Mouse (Mus musculus) embryo, embryonic 9.5 days (tissue): ENCODE data around the gene Rrbp1.
A peak's percentile ranks its signal among the peaks of the same experiment; 100 is the strongest.

Experiments
- DNase-seq: peaks from one replicate; pipeline ENCODE4 v3.0.0-alpha.2; 2017; ENCODE audit errors: extremely low spot score

The Rrbp1 gene

DNA sequence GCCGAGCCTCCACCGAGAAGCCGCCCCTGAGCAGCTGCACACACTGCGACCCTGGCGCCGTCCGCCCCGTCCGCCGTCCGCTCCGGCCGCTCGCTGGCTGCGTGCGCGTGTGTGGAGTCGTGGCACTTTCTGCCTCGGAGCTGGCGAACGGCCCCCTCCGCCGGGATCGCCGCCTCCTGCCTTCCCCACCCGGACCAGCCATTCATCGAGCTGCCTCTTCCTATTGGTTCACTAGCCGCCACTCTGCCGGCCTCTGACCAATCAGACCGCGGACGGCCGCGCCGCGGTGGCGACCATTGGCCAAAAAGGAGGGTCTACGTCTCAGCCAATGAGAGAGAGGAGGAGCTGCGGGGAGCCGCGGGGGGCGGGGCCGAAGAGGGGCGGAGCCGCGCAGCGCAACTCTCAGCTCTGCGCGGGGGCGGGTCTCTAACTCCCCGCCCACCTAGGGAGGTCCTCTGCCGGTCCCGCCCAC is at the start of gene Rrbp1:
Gene Rrbp1, minus strand, starts transcription at position 184 of the 472 bp plus-strand sequence.
- peak; percentile 99 for DNase-seq

DNA sequence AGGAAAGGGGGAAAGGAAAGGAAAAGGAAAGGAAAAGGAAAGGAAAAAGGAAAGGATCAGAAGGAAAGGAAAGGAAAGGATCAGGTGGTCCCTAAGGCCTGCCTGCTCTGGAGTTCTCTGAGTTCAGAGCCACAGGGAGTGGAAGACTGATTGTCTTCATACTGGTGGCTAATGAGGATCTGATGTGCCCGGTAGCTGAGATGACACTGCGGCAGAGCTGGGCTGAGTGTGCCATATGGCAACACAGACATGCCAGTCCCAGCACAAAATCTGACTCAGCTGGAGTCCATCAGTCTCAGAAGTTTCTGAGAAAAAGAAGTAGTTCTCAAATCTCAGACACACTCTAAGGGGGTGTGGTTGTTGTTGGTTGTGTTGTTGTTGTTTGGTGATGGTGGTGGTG is 46.7 kb upstream of the Rrbp1 start:
- DNase-seq, result no peak

DNA sequence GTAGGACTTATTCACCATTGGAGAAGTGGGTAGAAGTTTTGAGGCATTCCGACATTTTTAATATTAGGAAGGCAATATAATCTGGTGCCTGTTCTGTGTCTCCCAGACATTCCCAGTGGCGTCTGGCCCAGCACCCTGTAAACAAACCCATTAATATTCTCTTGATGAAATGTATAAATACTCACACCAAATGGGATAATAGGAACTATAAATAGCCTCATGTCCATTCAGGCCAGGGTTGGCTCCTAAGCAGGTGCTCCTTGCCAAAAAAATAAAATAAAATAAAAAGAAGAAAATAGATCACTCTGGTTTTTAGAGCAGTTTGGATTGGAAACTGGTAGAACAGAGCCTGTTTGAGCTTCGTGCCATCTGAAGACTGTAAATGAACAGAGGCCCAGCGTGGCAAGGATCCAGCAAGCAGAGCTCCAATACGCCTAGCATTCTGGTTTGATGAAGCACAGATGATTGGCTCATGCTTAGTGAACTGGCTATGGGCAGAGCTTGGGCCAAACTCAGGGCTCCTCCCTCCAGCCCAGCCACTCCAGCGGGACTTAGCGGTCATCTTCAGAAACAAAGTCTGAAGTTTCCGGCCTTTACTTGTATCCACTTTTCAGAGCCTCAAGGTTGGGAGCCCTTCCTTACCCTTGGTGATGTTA is 41.5 kb upstream of the Rrbp1 start:
- DNase-seq, result no peak

DNA sequence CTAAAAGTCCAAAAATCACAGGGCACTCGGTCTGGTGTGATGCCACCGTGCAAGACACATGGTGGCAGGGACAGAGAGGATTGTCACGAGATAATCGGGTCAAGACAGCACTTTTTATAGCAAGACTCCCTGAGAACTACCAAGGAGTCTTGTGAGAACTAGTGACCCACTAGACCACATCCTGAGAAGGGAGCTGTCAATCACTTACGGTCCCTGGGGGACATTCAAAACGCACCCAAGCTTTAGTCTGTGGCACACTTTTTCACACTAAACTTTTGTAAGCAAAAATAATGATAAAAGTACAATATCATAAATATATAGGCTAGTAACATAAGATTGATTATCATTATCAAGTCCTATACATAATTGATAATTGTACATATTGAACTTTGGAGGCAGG is 39.8 kb upstream of the Rrbp1 start:
- DNase-seq, result no peak

DNA sequence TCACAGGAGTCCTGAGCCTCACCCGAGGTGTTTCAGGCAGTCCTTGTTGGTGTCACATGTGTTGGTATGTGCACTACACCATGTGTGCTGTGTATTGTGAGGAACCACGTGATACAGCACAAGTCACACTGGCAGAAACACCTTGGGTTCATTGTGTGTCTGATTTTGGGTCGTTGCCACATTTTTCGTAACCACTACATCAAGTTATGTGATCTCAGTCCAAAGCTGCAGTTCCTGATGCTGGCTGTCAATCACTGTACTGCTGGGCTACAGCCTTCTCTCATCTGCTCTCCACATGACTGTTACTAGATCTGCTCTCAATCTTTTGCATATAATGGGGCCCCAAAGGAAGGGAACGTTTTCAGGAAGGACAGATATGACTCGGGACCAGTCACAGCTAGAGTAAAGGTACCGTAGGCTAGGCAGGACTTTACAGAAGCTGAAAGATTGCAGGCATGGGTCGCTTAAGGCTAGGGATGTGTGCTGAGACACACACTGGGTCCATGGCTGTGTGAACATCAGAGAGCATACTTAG is 39.1 kb upstream of the Rrbp1 start:
- no peak for DNase-seq

DNA sequence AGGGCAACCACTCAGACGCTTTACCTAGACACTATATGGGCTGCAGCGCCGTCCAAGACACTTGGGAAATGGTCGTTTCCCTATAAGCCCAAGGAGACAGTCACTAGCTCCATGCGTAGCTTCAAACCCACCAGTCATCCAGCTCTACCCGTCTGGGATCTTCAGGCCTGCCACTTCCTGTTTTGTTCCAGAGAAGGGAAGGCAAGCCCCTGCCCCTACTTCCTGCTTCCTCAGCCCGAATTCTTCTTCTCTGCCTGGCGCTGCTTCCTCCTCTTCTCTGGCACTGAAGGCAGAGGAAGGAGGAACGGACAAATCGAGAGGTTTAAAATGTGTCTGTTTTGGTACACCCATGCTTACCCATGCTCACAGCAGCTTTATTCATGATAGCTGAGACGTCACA is 35.9 kb upstream of the Rrbp1 start:
- no peak for DNase-seq

DNA sequence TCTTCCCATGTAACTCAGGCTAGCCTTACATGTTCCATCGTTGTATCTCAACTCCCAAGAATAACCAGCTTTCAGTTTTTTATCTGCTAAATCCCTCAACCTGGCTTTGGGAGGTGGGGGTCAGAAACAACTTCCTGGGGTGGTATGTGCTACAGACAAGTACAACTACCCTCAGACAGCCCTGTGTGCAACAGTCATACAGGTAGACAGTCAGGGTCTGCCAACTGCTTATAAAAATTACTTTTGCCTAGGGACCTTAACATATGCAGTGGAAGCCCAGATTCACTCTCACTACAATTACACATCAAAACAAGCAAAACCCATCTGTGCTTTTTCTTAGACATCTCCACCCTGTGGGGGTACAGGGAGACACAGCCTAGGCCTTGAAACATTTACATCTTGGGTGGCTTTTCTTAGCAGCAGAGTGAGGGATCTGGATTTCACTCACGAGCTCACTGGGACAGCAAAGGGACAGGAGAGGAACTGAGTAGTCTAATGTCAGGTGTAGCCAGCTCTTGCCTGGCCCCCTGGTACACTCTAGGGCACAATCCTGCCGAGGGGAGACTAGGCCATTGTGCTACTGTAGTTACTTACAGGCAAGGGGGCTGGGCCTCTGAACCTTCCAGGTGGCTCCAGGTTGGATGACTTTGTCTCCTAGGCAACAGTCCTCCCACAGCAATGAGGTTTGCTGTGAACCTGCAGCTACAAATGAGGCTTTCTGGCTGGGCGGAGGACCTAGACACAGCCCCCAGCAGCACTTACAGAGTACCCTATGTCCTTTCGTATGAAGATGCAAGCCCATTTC is 34.9 kb upstream of the Rrbp1 start:
- DNase-seq, result no peak

DNA sequence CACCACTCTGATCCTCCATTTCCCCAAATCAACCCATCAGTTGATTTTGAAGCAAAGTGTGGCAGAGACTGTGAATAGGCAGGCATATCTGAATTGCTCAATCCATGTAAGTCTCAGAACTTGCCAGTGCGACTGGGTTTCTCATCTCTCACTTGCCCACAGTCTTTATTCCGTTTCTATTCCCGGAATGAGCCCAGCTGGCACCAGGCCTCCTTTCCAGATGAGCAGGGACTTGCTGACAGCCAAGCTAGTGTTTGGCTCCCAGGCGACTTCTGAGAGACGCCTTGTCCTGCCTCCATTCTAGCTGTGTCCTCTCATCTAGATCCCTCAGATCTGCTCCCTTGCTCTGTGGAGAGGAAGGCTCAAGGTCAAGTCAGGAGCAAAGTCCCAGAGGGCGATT is 33.7 kb upstream of the Rrbp1 start:
- DNase-seq, result no peak

DNA sequence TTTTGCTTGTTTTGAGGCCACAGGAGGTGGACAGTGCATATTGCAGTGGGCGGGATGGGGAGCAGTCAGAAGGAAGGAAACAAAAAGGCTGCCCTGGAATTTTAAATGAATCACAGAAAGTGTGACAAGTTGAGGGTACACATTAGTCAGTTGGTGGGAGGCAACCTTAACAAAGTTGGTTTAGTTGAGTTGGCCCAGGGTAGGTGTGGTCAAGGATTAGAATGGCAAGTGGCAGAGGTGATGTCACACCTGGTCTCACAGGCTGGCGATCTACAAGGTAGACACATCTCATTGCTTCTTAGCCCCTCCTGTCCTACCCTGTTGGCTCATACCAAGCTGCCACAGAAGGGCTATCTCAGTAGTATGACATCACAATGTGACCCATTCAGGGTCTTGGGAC is 21.6 kb upstream of the Rrbp1 start, which contains the start of gene Banf2:
Gene Banf2, plus strand, starts transcription at position 396 of the 400 bp plus-strand sequence.
- DNase-seq, result no peak

DNA sequence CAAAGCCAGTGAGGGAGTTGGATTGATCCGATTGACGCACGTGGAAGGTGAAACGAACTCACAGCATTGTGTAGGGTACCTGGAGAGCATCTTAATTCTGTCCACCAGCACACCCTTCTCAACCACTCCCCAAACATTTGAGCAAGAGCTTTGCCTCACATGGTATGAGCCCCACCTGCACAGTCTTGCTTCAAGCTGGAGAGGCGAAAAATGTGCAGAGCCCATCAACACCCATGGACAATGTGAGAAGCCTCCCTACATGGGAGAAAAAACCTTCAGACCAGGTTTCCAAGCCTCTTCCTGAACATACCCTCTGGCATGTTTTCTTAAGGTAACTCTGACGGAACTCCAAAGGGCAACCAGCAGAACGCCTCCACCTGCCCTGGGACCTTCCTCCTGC is 19.7 kb upstream of the Rrbp1 start:
- no peak for DNase-seq

DNA sequence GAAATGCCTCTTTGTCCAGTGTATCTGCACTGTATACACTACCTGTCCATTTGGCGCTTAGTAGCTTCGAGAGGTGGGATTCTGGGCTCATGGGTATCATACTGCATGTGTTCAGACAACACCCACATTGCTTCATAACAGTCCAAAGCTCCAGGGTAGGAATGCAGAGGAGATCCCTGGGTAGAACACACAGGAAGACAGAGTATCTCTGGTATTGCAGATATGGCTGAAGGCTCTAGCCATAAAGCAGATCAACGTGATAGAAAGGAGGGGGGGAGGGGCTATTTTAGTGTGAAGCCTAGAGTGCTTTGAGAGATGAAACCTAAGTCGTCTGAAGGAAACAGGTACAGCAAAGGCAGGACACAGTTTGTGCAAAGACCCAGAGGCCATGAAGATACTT is 15.4 kb upstream of the Rrbp1 start:
- no peak for DNase-seq

DNA sequence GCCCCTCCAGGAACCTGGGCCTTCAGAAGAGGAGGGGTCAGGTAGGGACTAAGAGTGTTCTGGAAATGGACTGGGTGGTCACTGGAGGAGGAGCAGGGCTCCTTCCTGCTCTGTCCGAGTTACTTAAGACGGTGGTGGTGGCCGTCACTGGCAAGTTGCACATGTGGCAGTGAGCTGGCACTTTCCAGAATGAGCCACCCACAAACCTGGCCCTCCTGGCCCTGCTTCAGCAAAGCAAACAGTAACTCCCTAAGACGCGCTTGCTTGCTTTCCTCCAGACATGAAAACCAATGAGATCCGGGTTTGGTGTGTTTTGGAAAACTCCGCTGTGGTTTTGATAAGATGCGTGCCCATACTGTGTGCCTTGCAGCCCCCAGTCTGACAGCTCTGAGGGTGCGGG is 14.3 kb upstream of the Rrbp1 start:
- no peak for DNase-seq

DNA sequence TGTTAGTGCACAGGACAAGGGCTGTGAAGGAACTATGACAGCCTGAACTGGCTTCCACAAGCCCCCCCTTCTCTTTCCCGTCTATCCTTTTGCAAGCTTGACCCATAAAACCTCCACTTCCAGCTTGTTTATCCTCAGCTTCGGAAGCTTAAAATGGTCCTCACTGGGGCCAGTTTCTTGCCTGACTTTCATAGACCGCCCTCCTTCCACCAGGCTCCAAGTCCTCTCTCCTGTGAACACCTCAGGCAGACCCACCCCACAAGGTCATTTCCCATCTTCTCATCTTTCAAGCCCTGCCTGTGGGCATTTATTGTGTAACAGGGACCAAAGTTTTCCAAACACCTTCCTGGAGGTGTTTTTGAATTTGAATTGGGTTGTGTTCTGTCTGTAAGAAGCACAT is 11.4 kb upstream of the Rrbp1 start:
- DNase-seq, result no peak

DNA sequence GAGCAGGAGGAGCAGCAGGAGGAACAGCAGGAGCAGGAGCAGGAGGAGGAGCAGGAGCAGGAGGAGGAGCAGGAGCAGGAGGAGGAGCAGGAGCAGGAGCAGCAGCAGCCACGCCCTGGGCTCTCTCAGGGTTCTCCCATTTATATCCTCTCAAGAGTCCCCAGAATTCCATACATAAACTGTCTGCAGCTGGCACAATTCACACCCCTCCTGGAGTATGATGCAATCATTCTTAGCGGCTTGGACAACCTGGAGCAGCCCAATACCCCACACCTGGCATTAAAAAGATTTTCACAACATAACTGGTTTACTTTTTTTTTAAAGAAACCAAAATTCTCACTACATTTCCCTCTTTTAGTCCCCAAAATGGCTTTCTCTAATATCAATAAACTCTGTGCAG is 8.9 kb upstream of the Rrbp1 start:
- DNase-seq, result no peak

DNA sequence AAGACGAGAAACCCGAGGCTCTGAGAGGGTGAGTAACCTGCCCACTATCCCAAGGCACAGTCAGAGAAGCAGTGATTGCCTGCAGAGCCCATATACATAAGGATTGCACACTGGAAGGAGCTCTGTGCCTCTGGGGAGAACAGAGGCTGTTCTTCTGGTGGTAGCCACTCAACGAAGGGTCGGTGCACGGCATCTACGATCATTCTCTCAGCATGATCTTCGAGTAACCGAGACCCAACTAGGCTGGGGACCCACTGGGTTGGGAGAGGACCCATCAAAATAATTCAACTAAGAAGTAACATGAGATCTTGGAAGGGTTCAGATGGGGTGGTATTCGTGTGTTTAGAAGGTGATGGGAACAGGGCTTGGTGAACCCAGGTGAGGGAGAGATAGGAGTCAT is 4.8 kb upstream of the Rrbp1 start:
- DNase-seq, result no peak

DNA sequence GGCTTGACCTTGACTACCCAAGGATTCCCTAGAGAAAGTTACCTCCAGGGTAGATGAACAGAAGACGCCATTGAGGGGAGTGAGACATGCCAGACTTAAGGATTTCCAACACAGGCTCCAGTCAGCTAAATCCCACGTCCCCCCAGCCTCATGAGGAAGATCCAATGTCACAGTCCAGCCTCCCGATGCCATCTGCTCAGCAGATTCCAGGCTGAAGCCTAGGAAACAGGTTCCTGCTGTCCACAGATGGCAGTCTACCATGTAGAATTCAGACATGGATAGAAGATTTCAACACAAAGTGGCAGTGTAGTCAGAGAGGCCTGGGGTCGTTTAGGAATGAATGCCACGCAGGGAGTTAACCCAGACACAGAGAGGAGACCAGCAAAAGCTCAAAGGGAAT is 3.4 kb upstream of the Rrbp1 start:
- DNase-seq, result no peak

DNA sequence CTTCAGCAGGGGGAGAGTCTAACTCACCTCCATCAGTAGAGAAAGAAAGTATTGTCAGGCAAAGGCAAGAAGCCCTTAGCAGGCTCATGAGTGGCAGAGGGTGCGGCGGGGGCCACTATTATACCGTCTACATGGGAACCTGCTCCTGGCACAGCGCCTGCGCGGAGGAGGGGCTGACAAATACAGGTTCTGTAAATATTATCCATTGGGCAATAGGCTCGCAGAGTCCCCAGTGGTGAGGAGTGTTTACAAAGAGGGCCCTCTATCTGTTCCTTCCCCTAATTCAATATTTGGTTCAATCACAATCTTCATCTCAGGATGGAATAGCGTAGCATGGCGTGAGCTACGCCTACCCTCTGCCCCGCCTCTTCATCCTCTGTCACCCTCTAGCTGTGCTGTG is 3.0 kb upstream of the Rrbp1 start:
- no peak for DNase-seq

DNA sequence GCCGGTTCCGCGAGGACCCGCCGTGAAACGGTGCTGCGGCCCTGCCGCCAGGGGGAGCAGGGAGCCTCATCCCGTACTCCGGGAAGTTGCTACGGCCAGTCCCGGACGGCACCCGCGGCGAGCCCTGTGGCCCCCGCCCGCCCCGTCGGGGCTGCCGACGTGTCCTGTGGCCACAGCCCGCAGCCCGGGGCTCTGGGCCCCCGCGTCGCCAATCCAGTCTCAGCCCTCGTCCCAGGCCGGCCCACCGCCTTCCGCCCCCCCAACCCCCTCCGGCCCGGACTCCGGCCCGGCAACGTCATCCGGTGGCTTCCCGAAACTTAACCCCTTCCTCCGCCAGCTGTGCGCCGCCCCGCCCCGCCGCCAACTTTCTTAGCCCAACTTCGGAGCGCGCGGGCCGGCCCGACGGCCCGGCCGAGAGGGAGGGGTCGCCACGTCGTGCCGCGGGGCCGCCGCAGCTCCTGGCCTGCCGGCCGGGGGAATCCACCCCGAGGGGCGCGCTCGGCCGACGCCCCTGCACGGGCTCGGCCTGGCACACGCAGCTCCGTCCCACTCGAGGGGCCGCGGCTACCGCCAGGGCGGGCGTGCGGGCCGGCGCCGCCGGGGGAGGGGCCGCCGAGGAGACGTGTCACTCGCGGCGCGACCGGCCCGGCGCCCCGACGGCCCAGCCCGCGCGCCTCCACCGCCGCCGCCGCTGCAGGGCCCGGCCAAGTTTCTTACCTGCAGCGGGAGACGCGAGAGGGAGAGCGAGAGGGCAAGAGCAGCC is 600 bp downstream of the Rrbp1 start:
- peak; percentile 84 for DNase-seq

DNA sequence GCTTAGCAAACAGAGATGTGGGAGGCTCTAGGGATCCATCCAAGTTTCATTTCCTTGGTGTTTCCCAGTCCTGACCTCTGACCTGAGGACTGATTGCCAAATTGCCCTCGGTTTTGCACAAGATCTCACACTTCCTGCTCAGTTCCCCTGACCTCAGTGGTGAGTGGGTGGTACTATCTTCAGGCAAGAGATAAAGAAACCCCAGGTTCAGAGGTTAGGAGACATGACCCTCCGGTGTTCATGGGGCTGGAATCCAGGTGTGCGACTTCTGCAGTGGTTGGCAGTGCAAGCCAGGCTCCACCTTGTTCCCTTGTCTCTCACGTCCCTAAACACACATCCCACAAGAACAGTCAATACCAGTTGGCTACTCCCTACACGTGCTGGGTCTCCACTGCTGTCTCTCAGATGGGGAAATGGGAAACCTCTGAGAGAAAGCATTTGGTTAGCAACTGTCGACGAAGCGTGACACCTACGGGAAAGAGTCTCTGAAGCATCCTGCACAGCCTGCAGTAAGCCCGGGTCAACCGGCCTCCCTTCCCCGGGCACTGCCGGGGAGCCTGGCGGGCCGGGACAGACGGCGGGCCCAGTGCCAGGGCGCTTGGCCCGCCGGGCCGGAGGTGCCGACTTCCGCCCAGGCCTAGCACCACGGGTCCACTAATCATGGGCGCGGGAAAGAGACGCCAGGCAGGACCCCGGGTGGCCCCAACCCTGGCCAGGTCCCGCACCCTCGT is 1.3 kb downstream of the Rrbp1 start:
- DNase-seq, result no peak

DNA sequence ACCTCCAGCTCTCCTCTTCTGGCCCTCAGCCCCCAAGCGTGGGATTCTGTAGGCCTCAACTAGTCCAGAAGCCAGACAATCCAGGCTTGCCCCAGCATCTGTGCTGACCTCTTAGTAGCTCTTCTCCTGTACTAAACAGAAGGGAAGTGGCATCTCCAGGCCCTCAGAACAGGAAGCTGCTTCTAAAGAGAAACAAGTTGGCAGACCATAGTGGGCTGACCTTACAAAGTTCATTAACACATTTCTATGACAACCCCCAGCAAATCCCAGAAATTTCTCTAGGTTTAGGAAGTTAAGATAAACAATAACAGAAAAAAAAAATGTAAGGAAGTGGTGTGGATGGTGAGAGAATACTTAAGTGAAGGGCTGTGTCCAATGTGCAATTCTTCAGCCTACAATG is 2.0 kb downstream of the Rrbp1 start:
- no peak for DNase-seq

DNA sequence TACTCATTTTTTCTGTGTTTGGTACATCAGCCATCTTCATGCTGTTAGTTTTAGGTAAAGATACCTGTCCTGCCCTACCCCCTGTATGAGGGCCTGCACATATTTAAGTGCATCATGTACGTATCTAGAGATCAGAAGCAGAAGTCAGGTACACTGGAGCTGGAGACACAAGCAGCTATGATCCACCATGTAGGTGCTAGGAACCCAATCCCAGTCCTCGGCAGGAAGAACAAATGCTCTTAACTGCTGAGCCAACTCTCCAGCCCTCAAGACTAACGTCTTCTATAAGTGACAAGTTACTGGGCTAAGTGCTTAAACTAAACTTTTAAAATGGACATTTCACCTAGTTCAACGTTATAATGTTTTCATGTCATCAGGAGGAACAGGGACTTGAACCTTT is 3.9 kb downstream of the Rrbp1 start:
- no peak for DNase-seq

DNA sequence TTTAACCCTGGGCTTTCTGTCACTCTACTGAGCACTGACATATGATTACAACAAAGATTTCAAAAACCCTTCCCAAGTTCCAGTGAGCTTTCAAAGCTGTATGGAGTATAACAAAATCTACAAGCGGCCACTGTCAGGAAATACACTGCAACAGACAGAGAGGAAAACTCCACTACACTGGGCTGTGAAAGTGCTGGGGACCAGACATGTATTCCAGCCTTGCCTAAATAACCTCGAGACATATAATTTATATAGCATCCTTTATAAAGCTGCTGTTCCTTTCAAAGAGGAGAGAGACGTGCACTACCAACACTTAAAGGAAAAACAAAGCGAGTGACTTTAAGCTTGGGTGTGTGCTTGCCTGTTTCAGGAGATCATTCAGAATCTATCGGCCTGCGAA is 4.4 kb downstream of the Rrbp1 start:
- no peak for DNase-seq
